Mouse (Mus musculus) megakaryocyte-erythroid progenitor cell, adult 5-6 weeks (primary cell): Measurements from ENCODE around the gene Gm12258. TPM values are rescaled to one million over a fixed set of nuclear protein-coding genes. Genes with fewer than 3 reads are reported as not detected.

Experiments used
- ATAC-seq: replicated peaks from 2 replicates; pipeline ENCODE4 v1.8.0; 2016; ENCODE audit warnings: mild to moderate bottlenecking, inconsistent platforms; ENCODE audit not compliant: severe bottlenecking, poor library complexity, low FRiP score, low TSS enrichment
- total RNA-seq, 2 experiments: library from RNA; stranded (forward) in 1 of 2; stranded (reverse) in 1 of 2; fragments of 200-1000, 215-1000 nt in 1 of 2; fragments of >200 nt in 1 of 2; fragmentation: Nextera tagmentation in 1 of 2; gene quantifications; 2 replicates each; pipeline ENCODE4 v1.2.3; 2014 to 2017

Gm12258 gene
- total RNA-seq, 2 experiments from 2014 or later: 0.75 to 6.6 TPM

DNA sequence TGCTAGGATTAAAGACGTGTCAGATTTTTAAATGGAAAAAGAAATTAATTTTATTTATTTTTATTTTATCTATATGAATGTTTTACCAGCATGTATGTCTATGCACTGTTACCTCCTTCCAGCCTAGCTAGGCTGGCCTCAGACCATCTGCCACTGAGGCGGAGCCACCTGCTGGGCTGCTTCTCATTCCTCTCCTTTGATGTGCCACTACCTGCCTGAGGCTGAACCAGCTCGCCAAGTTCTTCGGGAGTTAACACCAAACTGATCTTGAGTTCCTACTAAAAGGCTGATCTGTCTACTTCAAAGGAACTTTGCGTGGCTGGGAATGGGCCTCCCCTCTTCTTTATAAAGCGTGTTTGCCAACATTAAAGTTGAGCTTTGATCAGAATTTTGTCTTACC is 47.5 kb downstream of the Gm12258 start:
- ATAC-seq: no peak

- ATAC-seq: no peak
These were observed 50.5 kb downstream of the Gm12258 start for GRCm38 (mm10) chr11:58897485-58897884.

GRCm38 (mm10) chr11:58901080-58901479 is 54.1 kb downstream of the Gm12258 start:
- peak; percentile 76 for ATAC-seq

GRCm38 (mm10) chr11:58903511-58904409 is 56.8 kb downstream of the Gm12258 start, which contains the start of gene Zfp39:
Zfp39 (minus strand) TSS chr11:58904225.
- ATAC-seq: peak; percentile 91

GRCm38 (mm10) chr11:58904410-58904718 is 57.4 kb downstream of the Gm12258 start:
- ATAC-seq: 0 out of 2 replicates have a peak, but pooled peaks have one; percentile 6

- peak; percentile 38 for ATAC-seq
These were observed 57.9 kb downstream of the Gm12258 start for GRCm38 (mm10) chr11:58904838-58905237.

Other genes with a start within 250 kb of the Gm12258 start
- gene 2210407C18Rik, start 231.1 kb upstream of the Gm12258 start, total RNA-seq (2014; fragmentation: Nextera tagmentation): not detected in 2 replicates
- not detected in 2 replicates for gene 2210407C18Rik, start 231.1 kb upstream of the Gm12258 start, total RNA-seq (2017)
- not detected in 2 replicates for gene Olfr323, start 216.7 kb upstream of the Gm12258 start, total RNA-seq (2014; fragmentation: Nextera tagmentation)
- gene Olfr323, start 216.7 kb upstream of the Gm12258 start, total RNA-seq (2017): not detected in 2 replicates
- 10.9 and 13.2 TPM in 2 replicates for gene Trim58, start 206.7 kb upstream of the Gm12258 start, total RNA-seq (2014; fragmentation: Nextera tagmentation)
- 5.3 and 8.0 TPM in 2 replicates for gene Trim58, start 206.7 kb upstream of the Gm12258 start, total RNA-seq (2017)
- not detected in 2 replicates for gene Olfr322, start 188.4 kb upstream of the Gm12258 start, total RNA-seq (2014; fragmentation: Nextera tagmentation)
- gene Olfr322, start 188.4 kb upstream of the Gm12258 start, total RNA-seq (2017): 0.15 TPM in 1 of 2 replicates, not detected in the other
- not detected in 2 replicates for gene Olfr320, start 166.1 kb upstream of the Gm12258 start, total RNA-seq (2014; fragmentation: Nextera tagmentation)
- not detected in 2 replicates for gene Olfr320, start 166.1 kb upstream of the Gm12258 start, total RNA-seq (2017)
- not detected in 2 replicates for gene Olfr319, start 148.0 kb upstream of the Gm12258 start, total RNA-seq (2014; fragmentation: Nextera tagmentation)
- gene Olfr319, start 148.0 kb upstream of the Gm12258 start, total RNA-seq (2017): not detected in 2 replicates
- not detected in 2 replicates for gene Olfr318, start 123.1 kb upstream of the Gm12258 start, total RNA-seq (2014; fragmentation: Nextera tagmentation)
- gene Olfr318, start 123.1 kb upstream of the Gm12258 start, total RNA-seq (2017): not detected in 2 replicates
- not detected in 2 replicates for gene Olfr317, start 107.9 kb upstream of the Gm12258 start, total RNA-seq (2014; fragmentation: Nextera tagmentation)
- gene Olfr317, start 107.9 kb upstream of the Gm12258 start, total RNA-seq (2017): not detected in 2 replicates
- not detected in 2 replicates for gene Olfr316, start 94.4 kb upstream of the Gm12258 start, total RNA-seq (2014; fragmentation: Nextera tagmentation)
- gene Olfr316, start 94.4 kb upstream of the Gm12258 start, total RNA-seq (2017): not detected in 2 replicates
- not detected in 2 replicates for gene Olfr315, start 74.0 kb upstream of the Gm12258 start, total RNA-seq (2014; fragmentation: Nextera tagmentation)
- gene Olfr315, start 74.0 kb upstream of the Gm12258 start, total RNA-seq (2017): not detected in 2 replicates
- gene Olfr314, start 64.2 kb upstream of the Gm12258 start, total RNA-seq (2014; fragmentation: Nextera tagmentation): not detected in 2 replicates
- not detected in 2 replicates for gene Olfr314, start 64.2 kb upstream of the Gm12258 start, total RNA-seq (2017)
- gene Fam183b, start 45.2 kb upstream of the Gm12258 start, total RNA-seq (2014; fragmentation: Nextera tagmentation): not detected in 2 replicates
- gene Fam183b, start 45.2 kb upstream of the Gm12258 start, total RNA-seq (2017): not detected in 2 replicates
- gene Olfr313, start 32.2 kb upstream of the Gm12258 start, total RNA-seq (2014; fragmentation: Nextera tagmentation): not detected in 2 replicates
- gene Olfr313, start 32.2 kb upstream of the Gm12258 start, total RNA-seq (2017): not detected in 2 replicates
- gene Olfr312, start 17.9 kb upstream of the Gm12258 start, total RNA-seq (2014; fragmentation: Nextera tagmentation): not detected in 2 replicates
- not detected in 2 replicates for gene Olfr312, start 17.9 kb upstream of the Gm12258 start, total RNA-seq (2017)
- not detected in 2 replicates for gene Olfr311, start 7.9 kb upstream of the Gm12258 start, total RNA-seq (2014; fragmentation: Nextera tagmentation)
- gene Olfr311, start 7.9 kb upstream of the Gm12258 start, total RNA-seq (2017): not detected in 2 replicates
- gene 2810021J22Rik, start 20.1 kb downstream of the Gm12258 start, total RNA-seq (2014; fragmentation: Nextera tagmentation): 4.5 and 7.1 TPM in 2 replicates
- gene 2810021J22Rik, start 20.1 kb downstream of the Gm12258 start, total RNA-seq (2017): 3.5 and 4.9 TPM in 2 replicates
- gene Zfp39, start 57.1 kb downstream of the Gm12258 start, total RNA-seq (2014; fragmentation: Nextera tagmentation): 19.2 and 24.5 TPM in 2 replicates
- 18.3 and 20.5 TPM in 2 replicates for gene Zfp39, start 57.1 kb downstream of the Gm12258 start, total RNA-seq (2017)
- 34.1 and 34.2 TPM in 2 replicates for gene Btnl10, start 70.8 kb downstream of the Gm12258 start, total RNA-seq (2014; fragmentation: Nextera tagmentation)
- gene Btnl10, start 70.8 kb downstream of the Gm12258 start, total RNA-seq (2017): 11.5 and 18.8 TPM in 2 replicates
- gene Rnf187, start 91.8 kb downstream of the Gm12258 start, total RNA-seq (2014; fragmentation: Nextera tagmentation): 115 and 146 TPM in 2 replicates
- 101 and 108 TPM in 2 replicates for gene Rnf187, start 91.8 kb downstream of the Gm12258 start, total RNA-seq (2017)
- gene Hist3h2ba, start 101.8 kb downstream of the Gm12258 start, total RNA-seq (2014; fragmentation: Nextera tagmentation): 21.1 and 27.6 TPM in 2 replicates
- gene Hist3h2ba, start 101.8 kb downstream of the Gm12258 start, total RNA-seq (2017): 6.3 and 6.5 TPM in 2 replicates
- gene Hist3h2a, start 107.5 kb downstream of the Gm12258 start, total RNA-seq (2014; fragmentation: Nextera tagmentation): 29.7 and 39.9 TPM in 2 replicates
- gene Hist3h2a, start 107.5 kb downstream of the Gm12258 start, total RNA-seq (2017): 238 and 296 TPM in 2 replicates
- not detected in 2 replicates for gene Trim17, start 107.5 kb downstream of the Gm12258 start, total RNA-seq (2014; fragmentation: Nextera tagmentation)
- gene Trim17, start 107.5 kb downstream of the Gm12258 start, total RNA-seq (2017): not detected in 2 replicates
- gene Trim11, start 130.9 kb downstream of the Gm12258 start, total RNA-seq (2014; fragmentation: Nextera tagmentation): 22.7 and 28.2 TPM in 2 replicates
- 13.9 and 19.2 TPM in 2 replicates for gene Trim11, start 130.9 kb downstream of the Gm12258 start, total RNA-seq (2017)